Mouse (Mus musculus) adipose tissue, adult 10 weeks (tissue): ENCODE data around the gene Tpr. TPM values are rescaled to one million over a fixed set of nuclear protein-coding genes. Genes with fewer than 3 reads are reported as not detected.

Experiments used
- polyA plus RNA-seq: library from polyadenylated mRNA; stranded (reverse); fragments of 350-450 nt; fragmentation: Illumina TruSeq; extraction: RNeasy Lipid Tissue Mini Kit (QIAGEN cat#74804); gene quantifications from one replicate; pipeline ENCODE4 v1.2.3, GENCODE M21; 2014; ENCODE audit warnings: low read depth, low replicate concordance

Tpr gene
- polyA plus RNA-seq = 110 TPM

GRCm38 (mm10) chr1:150392638-150393487, at the start of gene Tpr, which contains the start of gene Odr4:
Tpr (plus strand) TSS chr1:150392838.
Odr4 (minus strand) TSS chr1:150393080.

DNA sequence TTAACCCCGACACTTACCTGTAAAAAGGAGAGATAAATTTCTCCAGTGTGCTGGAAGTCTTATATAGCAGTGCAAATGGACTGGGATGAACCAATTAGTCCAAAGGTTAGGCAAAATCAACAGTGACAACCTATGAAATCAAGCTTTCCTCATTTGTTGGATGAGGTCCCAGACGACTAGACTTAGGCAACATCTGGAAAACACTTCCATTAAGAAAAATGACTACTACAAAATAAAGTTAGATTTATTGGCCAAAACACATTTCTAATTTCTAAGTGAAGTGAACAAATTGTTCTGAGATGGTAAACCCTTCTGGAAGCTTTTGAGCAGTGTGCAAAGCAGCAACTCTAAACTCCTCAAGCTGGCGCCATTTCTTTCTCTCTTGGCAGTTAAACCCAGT, 73.5 kb downstream of the Tpr start, which contains the start of gene Prg4:
Gene Prg4 (minus strand): TSS at position 34 of the 400 bp plus-strand sequence.

Other genes with a start within 250 kb of the Tpr start
- not detected for gene Pdc, start 73.4 kb upstream of the Tpr start, polyA plus RNA-seq
- gene Odr4, start 242 bp downstream of the Tpr start, polyA plus RNA-seq = 48.8 TPM
- 2.4 TPM for gene Prg4, start 73.3 kb downstream of the Tpr start, polyA plus RNA-seq